Comparison of ENCODE assay signal across 11 mouse cellular contexts in the genomic region with DNA sequence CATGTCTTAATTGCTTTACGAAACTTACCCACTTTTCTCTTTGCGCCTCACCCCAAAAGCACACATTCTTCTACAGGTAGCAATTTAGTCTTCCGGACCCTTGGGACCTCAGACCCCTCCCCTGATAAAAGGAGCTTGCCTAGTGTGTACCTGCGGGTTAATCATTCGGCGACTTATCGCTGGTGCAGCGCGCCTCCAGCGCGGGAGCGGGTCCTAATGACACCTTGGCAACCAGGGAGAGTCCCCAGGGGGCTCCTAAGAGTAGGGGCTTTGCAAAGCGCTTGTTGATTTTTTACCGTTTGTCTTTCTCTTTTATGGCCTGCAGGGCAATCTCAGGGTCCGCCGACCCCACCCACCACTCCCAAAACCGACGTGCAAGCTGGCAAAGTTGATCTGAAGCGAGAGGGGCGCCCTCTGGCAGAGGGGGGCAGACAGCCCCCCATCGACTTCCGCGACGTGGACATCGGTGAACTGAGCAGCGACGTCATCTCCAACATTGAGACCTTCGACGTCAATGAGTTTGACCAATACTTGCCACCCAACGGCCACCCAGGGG. TPM values are rescaled to one million over a fixed set of nuclear protein-coding genes. Genes with fewer than 3 reads are reported as not detected.
DNase-seq lines count a peak whose midpoint lies in the region; ATAC-seq and TF ChIP-seq lines count a peak whose summit lies in the region.
"Had no signal": no experiment of that assay in that cellular context is flagged by ENCODE, and none has a peak within 500 bp of the region (broad histone marks: within the 10 kb centered on the region; RNA-seq: fewer than 3 reads in every experiment).

No protein-coding gene starts in this region.

- no peaks in the 10 kb centered on the region for H3K4me1 ChIP-seq in heart, postnatal 0 days (ENCODE audit: control insufficient read depth, insufficient read depth)
- peaks cover 39% of the 10 kb centered on the region for H3K4me1 ChIP-seq in hindbrain, embryonic 12.5 days
- H3K4me1 ChIP-seq in midbrain, embryonic 14.5 days (ENCODE audit: control insufficient read depth, insufficient read depth, low read length), result peaks cover 24% of the 10 kb centered on the region; the same call in 1 of the 2 replicates

- peak overlapping the region; percentile 66 for H3K4me2 ChIP-seq in heart, postnatal 0 days (ENCODE audit: low read depth, low read length)
- peak overlapping the region; percentile 96 for H3K4me2 ChIP-seq in hindbrain, embryonic 12.5 days (replicated peaks)
- peak overlapping the region; percentile 97 for H3K4me2 ChIP-seq in midbrain, embryonic 14.5 days (ENCODE audit: low read length)

- no peak for ATAC-seq in heart, postnatal 0 days (ENCODE audit: insufficient read depth, low read depth)
- no peak for ATAC-seq in hindbrain, embryonic 12.5 days (ENCODE audit: low FRiP score)
- no peak for ATAC-seq in midbrain, embryonic 14.5 days (ENCODE audit: low FRiP score, low TSS enrichment)
- no peak for ATAC-seq in inflammation-experienced regulatory T-cells, adult 6 months

- H3K27ac ChIP-seq in heart, postnatal 0 days (ENCODE audit: low read depth), result no peak overlapping the region
- peak overlapping the region; percentile 91 for H3K27ac ChIP-seq in hindbrain, embryonic 12.5 days
- H3K27ac ChIP-seq in midbrain, embryonic 14.5 days (replicated peaks; ENCODE audit: low read depth, low read length), result peak overlapping the region; percentile 78

- TF ChIP-seq EP300 in heart, postnatal 0 days (IDR thresholded peaks at IDR 0.05; ENCODE audit: low read depth), result no peak

- no peaks in the 10 kb centered on the region for H3K9me3 ChIP-seq in heart, postnatal 0 days (replicated peaks; ENCODE audit: control insufficient read depth, low read length)
- H3K9me3 ChIP-seq in hindbrain, embryonic 12.5 days (replicated peaks), result no peaks in the 10 kb centered on the region
- no peaks in the 10 kb centered on the region for H3K9me3 ChIP-seq in midbrain, embryonic 14.5 days (ENCODE audit: control insufficient read depth, low read length)

- H3K9ac ChIP-seq in heart, postnatal 0 days (replicated peaks; ENCODE audit: low read depth, low read length), result no peak overlapping the region
- peak overlapping the region; percentile 93 for H3K9ac ChIP-seq in hindbrain, embryonic 12.5 days
- H3K9ac ChIP-seq in midbrain, embryonic 14.5 days (replicated peaks; ENCODE audit: low read length), result peak overlapping the region; percentile 72

- no peak for TF ChIP-seq CTCF in heart, postnatal 0 days (IDR thresholded peaks at IDR 0.05; ENCODE audit: low read depth)

- DNase-seq in heart, postnatal 0 days (ENCODE audit: low spot score), result no peak
- no peak for DNase-seq in heart, adult 9 months (ENCODE audit: low spot score in 2 of 2)
- peak; percentile 45 for DNase-seq in ZHBTc4 (ENCODE audit: low read depth, low spot score)
- peak; percentile 72 for DNase-seq in midbrain, embryonic 14.5 days
- no peak for DNase-seq in c-Kit-positive CD71-positive TER-119-positive erythroid progenitor cells, embryonic 14.5 days (ENCODE audit: low spot score)
- DNase-seq in lung, postnatal 14 days, result no peak

- H3K4me3 ChIP-seq in heart, postnatal 0 days (ENCODE audit: low read depth, low read length), result peak overlapping the region; percentile 59
- peak overlapping the region; percentile 66 for H3K4me3 ChIP-seq in hindbrain, embryonic 12.5 days
- H3K4me3 ChIP-seq in midbrain, embryonic 14.5 days (replicated peaks; ENCODE audit: low read depth, low read length), result peak overlapping the region; percentile 60
- H3K4me3 ChIP-seq: erythroblast, embryonic 14.5 days had no signal

- no peaks in the 10 kb centered on the region for H3K36me3 ChIP-seq in heart, postnatal 0 days (replicated peaks; ENCODE audit: control insufficient read depth, insufficient read depth, low read length)
- H3K36me3 ChIP-seq in hindbrain, embryonic 12.5 days, result 0 out of 2 replicates have a peak, but pooled peaks cover 7% of the 10 kb centered on the region
- H3K36me3 ChIP-seq in midbrain, embryonic 14.5 days (ENCODE audit: control insufficient read depth, insufficient read depth, low read length), result no peaks in the 10 kb centered on the region

- H3K27me3 ChIP-seq in heart, postnatal 0 days (ENCODE audit: control insufficient read depth, insufficient read depth, low read length), result peaks cover 84% of the 10 kb centered on the region
- H3K27me3 ChIP-seq in hindbrain, embryonic 12.5 days, result peaks cover 2% of the 10 kb centered on the region; the same call in 1 of the 2 replicates
- H3K27me3 ChIP-seq in midbrain, embryonic 14.5 days (ENCODE audit: control insufficient read depth, insufficient read depth, low read length), result no peaks in the 10 kb centered on the region

- 5% methylated on average over 30 of the region's 30 CpGs for WGBS in heart, postnatal 0 days
- 2% methylated on average over 29 of the region's 30 CpGs for WGBS in hindbrain, embryonic 12.5 days
- 4% methylated on average over 30 of the region's 30 CpGs for WGBS in midbrain, embryonic 14.5 days

RNA-seq across cellular contexts. Expression of a gene that starts 2.4 kb away (rescaled TPM):
- total RNA-seq in heart, postnatal 0 days (2014; rRNA removed; ENCODE audit: low replicate concordance), result 0.50 and 3.4 TPM in 2 replicates
- polyA plus RNA-seq in heart, postnatal 0 days (2015; fragmentation: Nextera tagmentation; extraction: Ambion mirVana), result 9.5 and 10.5 TPM in 2 replicates
- polyA plus RNA-seq in hindbrain, embryonic 12.5 days (2016; fragmentation: Nextera tagmentation; extraction: Ambion mirVana), result 196 and 197 TPM in 2 replicates
- polyA plus RNA-seq in midbrain, embryonic 14.5 days (2014; fragmentation: Nextera tagmentation; extraction: Ambion mirVana), result 45.5 and 62.2 TPM in 2 replicates
- polyA plus RNA-seq in inflammation-experienced regulatory T-cells, adult 6 months (2017; shearing (Covaris generic)), result not detected
- total RNA-seq: MEL; neutrophil, adult 5-6 weeks had no signal
- polyA plus RNA-seq: erythroblast, embryonic 14.5 days had no signal

Comparison
In these comparisons a context has a peak if more than half of its experiments do, and no peak if none do; other contexts are left out.
1. DNase-seq: peak in ZHBTc4 (single experiment) and midbrain, embryonic 14.5 days (single experiment); none in heart, postnatal 0 days (single experiment), heart, adult 9 months (0 of 2), c-Kit-positive CD71-positive TER-119-positive erythroid progenitor cells, embryonic 14.5 days (single experiment) and lung, postnatal 14 days (single experiment).
2. RNA of a gene that starts 2.4 kb away (polyA plus RNA-seq): 196 to 197 TPM in hindbrain, embryonic 12.5 days, 45.5 to 62.2 TPM in midbrain, embryonic 14.5 days and 9.5 to 10.5 TPM in heart, postnatal 0 days; not detected in inflammation-experienced regulatory T-cells, adult 6 months; every median in the first group is over 10 times any median in the second.
3. Peak in every context shown above with its lines, with median percentiles within 50 percentile points of each other: H3K4me2 ChIP-seq and H3K4me3 ChIP-seq.